Mouse (Mus musculus) ES-Bruce4 (cell line): ENCODE data around the gene Ppp4r3a.

Source experiments
- CTCF ChIP-seq: IDR thresholded peaks from one replicate; pipeline ENCODE4 v1.8.1; 2011; ENCODE audit warnings: low read depth, low read length
- POLR2A ChIP-seq: IDR thresholded peaks from one replicate; pipeline ENCODE4 v1.8.1; 2011; ENCODE audit warnings: low read length; ENCODE audit not compliant: insufficient read depth

GRCm38 (mm10) chr12:101028247-101028953 lies 55.1 kb downstream of the Ppp4r3a start:
- TF ChIP-seq CTCF (no peak), POLR2A (no peak)
